Mouse (Mus musculus) brain, embryonic 14.5 days (tissue): ENCODE results near the gene Xndc1.

Source experiments
- CTCF ChIP-seq: fragments of 200-500 bp; IDR thresholded peaks from 2 replicates; pipeline ENCODE4 v1.5.1; 2012; ENCODE audit warnings: inconsistent platforms, mild to moderate bottlenecking, moderate library complexity, borderline replicate concordance; ENCODE audit not compliant: insufficient read depth, insufficient read length; ENCODE audit errors: extremely low read depth
- POLR2A ChIP-seq: fragments of 200-500 bp; IDR thresholded peaks from 2 replicates; pipeline ENCODE4 v1.6.1; 2012; ENCODE audit warnings: mild to moderate bottlenecking, inconsistent platforms, borderline replicate concordance; ENCODE audit not compliant: poor library complexity, insufficient read depth, insufficient read length, severe bottlenecking; ENCODE audit errors: extremely low read depth

DNA sequence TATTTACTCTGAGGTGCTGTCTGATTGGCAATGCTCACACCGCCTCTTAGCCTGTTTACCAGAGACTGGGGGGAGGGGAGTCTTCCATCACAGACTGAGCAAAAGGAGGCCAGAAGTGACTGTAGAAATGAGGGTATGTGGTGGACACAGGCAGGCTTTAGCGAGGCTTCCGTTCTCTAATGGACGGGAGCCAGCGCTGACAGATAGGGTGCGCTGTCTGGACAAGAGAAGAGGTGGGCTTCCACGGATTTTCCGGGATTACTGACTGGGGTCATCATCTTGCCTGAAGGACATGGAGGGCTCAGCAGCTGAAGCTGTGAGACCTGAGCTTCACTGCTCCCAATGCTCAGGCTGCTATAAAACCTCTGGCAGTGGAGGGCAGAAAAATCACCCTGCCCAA, 36.9 kb downstream of the Xndc1 start:
- TF ChIP-seq CTCF (no peak), POLR2A (no peak)
